In genomic region chr7:28169489-28170422, GRCm38 (mm10) we compare ENCODE assay signal across 8 mouse cellular contexts. TPM values are rescaled to one million over a fixed set of nuclear protein-coding genes. Genes with fewer than 3 reads are reported as not detected.
DNase-seq lines count a peak whose midpoint lies in the region; ATAC-seq and TF ChIP-seq lines count a peak whose summit lies in the region.

Fbl (plus strand) TSS chr7:28169710.

- no peak for TF ChIP-seq POLR2A in bone marrow macrophage, adult 2 months (IDR thresholded peaks at IDR 0.05; ENCODE audit: borderline replicate concordance, low read depth, low read length)
- TF ChIP-seq POLR2A in embryonic fibroblast, embryonic 13.5 days (IDR thresholded peaks at IDR 0.05; ENCODE audit: low read depth, low read length), result peak; percentile 86

- H3K36me3 ChIP-seq in heart, embryonic 10.5 days, result peaks cover 2% of the 10 kb centered on the region; the same call in 1 of the 2 replicates
- H3K36me3 ChIP-seq in kidney, embryonic 15.5 days, result peaks cover 2% of the 10 kb centered on the region; the same call in 1 of the 2 replicates

- H3K4me1 ChIP-seq in bone marrow macrophage, adult 2 months (ENCODE audit: control insufficient read depth, insufficient read depth, low read length), result peaks cover 18% of the 10 kb centered on the region
- peaks cover 7% of the 10 kb centered on the region; the same call in 1 of the 2 replicates for H3K4me1 ChIP-seq in embryonic fibroblast, embryonic 13.5 days (ENCODE audit: control insufficient read depth, insufficient read depth, low read length)
- H3K4me1 ChIP-seq in heart, embryonic 10.5 days, result peaks cover 25% of the 10 kb centered on the region
- H3K4me1 ChIP-seq in kidney, embryonic 15.5 days, result peaks cover 29% of the 10 kb centered on the region

- ATAC-seq in kidney, embryonic 15.5 days (replicated peaks; ENCODE audit: low FRiP score), result peak; percentile 91
- ATAC-seq in monocyte, adult 5-6 weeks (replicated peaks; ENCODE audit: insufficient number of reproducible peaks, low FRiP score, low TSS enrichment, poor library complexity, severe bottlenecking), result peak; percentile 79

- H3K9me3 ChIP-seq in heart, embryonic 10.5 days, result no peaks in the 10 kb centered on the region
- H3K9me3 ChIP-seq in kidney, embryonic 15.5 days (replicated peaks), result no peaks in the 10 kb centered on the region; the same call in 1 of the 2 replicates

- no peak for TF ChIP-seq CTCF in bone marrow macrophage, adult 2 months (IDR thresholded peaks at IDR 0.05; ENCODE audit: low read depth, low read length)
- no peak for TF ChIP-seq CTCF in embryonic fibroblast, embryonic 13.5 days (IDR thresholded peaks at IDR 0.05; ENCODE audit: borderline replicate concordance, insufficient read depth, low read length)

- H3K27me3 ChIP-seq in heart, embryonic 10.5 days (ENCODE audit: insufficient read depth, poor library complexity, severe bottlenecking), result no peaks in the 10 kb centered on the region
- no peaks in the 10 kb centered on the region for H3K27me3 ChIP-seq in kidney, embryonic 15.5 days

- DNase-seq in A20 (ENCODE audit: low read depth, low spot score), result peak; percentile 95
- DNase-seq in heart, embryonic 10.5 days (ENCODE audit: low spot score), result peak; percentile 96
- peak; percentile 91 for DNase-seq in liver
- peak; percentile 86 to 94 for DNase-seq in spleen, postnatal 4 days (ENCODE audit: low spot score in 2 of 2)

- H3K4me3 ChIP-seq in bone marrow macrophage, adult 2 months (ENCODE audit: insufficient read depth, low read length), result peak within 1 kb of the TSS; percentile 87
- peak within 1 kb of the TSS; percentile 87 for H3K4me3 ChIP-seq in embryonic fibroblast, embryonic 13.5 days (ENCODE audit: insufficient read depth, low read length)
- peak within 1 kb of the TSS; percentile 91 for H3K4me3 ChIP-seq in heart, embryonic 10.5 days
- peak within 1 kb of the TSS; percentile 97 for H3K4me3 ChIP-seq in kidney, embryonic 15.5 days (replicated peaks)

- H3K4me2 ChIP-seq in kidney, embryonic 15.5 days, result peak within 1 kb of the TSS; percentile 88

- under 1% methylated on average over 80 of the region's 80 CpGs for WGBS in heart, embryonic 10.5 days
- under 1% methylated on average over 80 of the region's 80 CpGs for WGBS in kidney, embryonic 15.5 days

- peak within 1 kb of the TSS; percentile 85 for H3K9ac ChIP-seq in kidney, embryonic 15.5 days

- peak within 1 kb of the TSS; percentile 74 for H3K27ac ChIP-seq in bone marrow macrophage, adult 2 months (ENCODE audit: insufficient read depth, low read depth, low read length)
- peak within 1 kb of the TSS; percentile 58 for H3K27ac ChIP-seq in embryonic fibroblast, embryonic 13.5 days (ENCODE audit: insufficient read depth, low read length)
- peak within 1 kb of the TSS; percentile 89 for H3K27ac ChIP-seq in heart, embryonic 10.5 days
- H3K27ac ChIP-seq in kidney, embryonic 15.5 days, result peak within 1 kb of the TSS; percentile 93

RNA-seq across cellular contexts. Expression of gene Fbl, which starts in this region (rescaled TPM):
- polyA plus RNA-seq in bone marrow macrophage, adult 2 months (2012; ENCODE audit: insufficient read depth, insufficient read length, missing spikeins), result 49.4 and 60.6 TPM in 2 replicates
- polyA plus RNA-seq in embryonic fibroblast, embryonic 13.5 days (2011; ENCODE audit: insufficient read length, low read depth, missing spikeins), result 148 and 168 TPM in 2 replicates
- polyA plus RNA-seq in heart, embryonic 10.5 days (2016; fragmentation: Nextera tagmentation; extraction: Ambion mirVana), result 101 and 140 TPM in 2 replicates
- polyA plus RNA-seq in kidney, embryonic 15.5 days (2015; fragmentation: Nextera tagmentation; extraction: Ambion mirVana), result 147 and 154 TPM in 2 replicates
- 53.4 to 77.1 TPM (median 61.5 TPM) in 3 replicates for total RNA-seq in monocyte, adult 5-6 weeks (2017)

Comparison
In these comparisons a context has a peak if more than half of its experiments do, and no peak if none do; other contexts are left out.
1. Peak in every context shown above with its lines: DNase-seq, ATAC-seq, H3K4me3 ChIP-seq and H3K27ac ChIP-seq.